Mouse (Mus musculus): ENCODE measurements at regions not wholly inside any gene's neighbourhood (a gene's known extent, or its start where the extent isn't known, plus 50 kb on each side); places are given as distances from the start of the nearest gene placed in this dataset.

- DNase-seq, result no peak
These were observed 515.9 kb downstream of the Tns3 start for GRCm38 (mm10) chr11:8148485-8148825.

- peak; percentile 82 for DNase-seq
These were observed 516.4 kb downstream of the Tns3 start for GRCm38 (mm10) chr11:8147790-8148484.

GRCm38 (mm10) chr11:8137366-8137765 lies 527.0 kb downstream of the Tns3 start:
- peak; percentile 83 for DNase-seq

- DNase-seq, result peak; percentile 53
These were observed 527.7 kb downstream of the Tns3 start for GRCm38 (mm10) chr11:8136666-8137065.

GRCm38 (mm10) chr11:8109286-8109685 lies 555.0 kb downstream of the Tns3 start:
- peak; percentile 95 for DNase-seq

GRCm38 (mm10) chr11:8101091-8101490 lies 563.2 kb downstream of the Tns3 start:
- DNase-seq, result peak; percentile 91

- peak; percentile 93 for DNase-seq
These were observed 580.0 kb downstream of the Tns3 start for GRCm38 (mm10) chr11:8084328-8084727.

GRCm38 (mm10) chr11:8082811-8083210 lies 581.5 kb downstream of the Tns3 start:
- DNase-seq, result no peak

GRCm38 (mm10) chr11:8073321-8073720 lies 591.0 kb downstream of the Tns3 start:
- DNase-seq, result peak; percentile 92

- peak; percentile 94 for DNase-seq
These were observed 595.5 kb downstream of the Tns3 start for GRCm38 (mm10) chr11:8068873-8069272.

- no peak for DNase-seq
These were observed 597.0 kb downstream of the Tns3 start for GRCm38 (mm10) chr11:8067330-8067729.

GRCm38 (mm10) chr11:8065811-8066210 lies 598.5 kb downstream of the Tns3 start:
- DNase-seq, result no peak

GRCm38 (mm10) chr11:8065086-8065485 lies 599.2 kb downstream of the Tns3 start:
- no peak for DNase-seq

GRCm38 (mm10) chr11:8061989-8062388 lies 602.3 kb downstream of the Tns3 start:
- peak; percentile 63 for DNase-seq

- no peak for DNase-seq
These were observed 602.8 kb downstream of the Tns3 start for GRCm38 (mm10) chr11:8061573-8061972.

GRCm38 (mm10) chr11:8051499-8051898 lies 612.8 kb downstream of the Tns3 start:
- DNase-seq, result no peak

- no peak for DNase-seq
These were observed 619.2 kb downstream of the Tns3 start for GRCm38 (mm10) chr11:8045086-8045485.

GRCm38 (mm10) chr11:8030119-8030518 lies 634.2 kb downstream of the Tns3 start:
- no peak for DNase-seq

- no peak for DNase-seq
These were observed 656.5 kb downstream of the Tns3 start for GRCm38 (mm10) chr11:8007801-8008200.

GRCm38 (mm10) chr11:7981031-7981430 lies 683.3 kb downstream of the Tns3 start:
- no peak for DNase-seq

GRCm38 (mm10) chr11:7975845-7976244 lies 688.5 kb downstream of the Tns3 start:
- peak; percentile 43 for DNase-seq

GRCm38 (mm10) chr11:7949931-7950330 lies 714.4 kb downstream of the Tns3 start:
- no peak for DNase-seq

- no peak for DNase-seq
These were observed 715.0 kb downstream of the Tns3 start for GRCm38 (mm10) chr11:7949201-7949875.

- DNase-seq, result peak; percentile 94
These were observed 719.3 kb downstream of the Tns3 start for GRCm38 (mm10) chr11:7944956-7945515.
